Mouse (Mus musculus) C2C12 (cell line): ENCODE measurements at regions not wholly inside any gene's neighbourhood (a gene's known extent, or its start where the extent isn't known, plus 50 kb on each side); places are given as distances from the start of the nearest gene placed in this dataset.

Experiments used
- H3K27me3 ChIP-seq: one replicate; pipeline ENCODE4 v1.6.1; 2011; ENCODE audit not compliant: control insufficient read depth, insufficient read depth, insufficient read length
- H3K36me3 ChIP-seq: one replicate; pipeline ENCODE4 v1.6.1; 2011; ENCODE audit not compliant: control insufficient read depth, insufficient read depth
- H3K4me3 ChIP-seq: one replicate; pipeline ENCODE4 v1.5.1; 2011; ENCODE audit warnings: mild to moderate bottlenecking, control low read depth; ENCODE audit not compliant: poor library complexity, insufficient read depth, severe bottlenecking
- H3K79me2 ChIP-seq: one replicate; pipeline ENCODE4 v1.6.1; 2011; ENCODE audit not compliant: control insufficient read depth, insufficient read depth
- H3K79me3 ChIP-seq: one replicate; pipeline ENCODE4 v1.6.1; 2011; ENCODE audit warnings: low read depth, control low read depth
- H3ac ChIP-seq: one replicate; pipeline ENCODE3; 2011; ENCODE audit warnings: low read depth; ENCODE audit not compliant: control insufficient read depth, insufficient read length
- CEBPB ChIP-seq: IDR thresholded peaks from one replicate; pipeline ENCODE4 v1.6.1; 2011; ENCODE audit warnings: low read depth, mild to moderate bottlenecking, control low read depth, moderate library complexity
- CTCF ChIP-seq: IDR thresholded peaks from one replicate; pipeline ENCODE4 v1.5.1; 2011; ENCODE audit not compliant: control insufficient read depth, insufficient read depth, insufficient read length
- FOSL1 ChIP-seq: IDR thresholded peaks from one replicate; pipeline ENCODE4 v1.8.0; 2011; ENCODE audit warnings: mild to moderate bottlenecking, low read length; ENCODE audit not compliant: poor library complexity, insufficient read depth, severe bottlenecking
- MAX ChIP-seq: IDR thresholded peaks from one replicate; pipeline ENCODE4 v1.6.1; 2011; ENCODE audit warnings: mild to moderate bottlenecking, control low read depth
- MYOD1 ChIP-seq: IDR thresholded peaks from one replicate; pipeline ENCODE4 v1.6.1; 2011; ENCODE audit warnings: low read depth; ENCODE audit not compliant: control insufficient read depth, insufficient read length
- MYOG ChIP-seq: IDR thresholded peaks from one replicate; pipeline ENCODE4 v1.6.1; 2011; ENCODE audit not compliant: control insufficient read depth, insufficient read length; ENCODE audit errors: extremely low read depth
- USF1 ChIP-seq: IDR thresholded peaks from one replicate; pipeline ENCODE4 v1.6.1; 2011; ENCODE audit warnings: low read depth, mild to moderate bottlenecking, control low read depth, moderate library complexity

DNA sequence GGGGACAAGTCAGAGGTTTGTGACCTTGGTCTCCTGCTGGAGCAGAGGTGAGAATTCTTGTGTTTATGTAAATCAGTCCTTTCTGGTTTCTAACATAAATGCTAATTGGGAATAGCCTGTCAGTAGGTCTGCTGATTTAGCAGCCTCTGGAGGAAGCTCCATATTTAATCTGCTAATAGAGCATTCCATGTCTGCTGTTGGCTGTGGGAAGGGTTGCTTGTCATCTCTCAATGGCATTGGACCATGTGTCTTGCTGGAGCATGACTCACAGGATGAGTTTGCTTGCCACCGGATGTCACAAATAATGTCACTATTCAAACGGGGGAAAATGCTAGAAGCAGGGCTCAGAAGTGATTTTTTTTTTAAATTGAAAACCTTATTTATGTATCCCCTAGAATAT lies 82.9 kb upstream of the Slc24a3 start:
- Histone ChIP-seq H3K4me3 (no peak overlapping the region), H3K79me3 (no peaks in the 10 kb centered on the region), H3K27me3 (no peaks in the 10 kb centered on the region), H3ac (no peak overlapping the region), H3K36me3 (no peaks in the 10 kb centered on the region), H3K79me2 (no peaks in the 10 kb centered on the region)
- no peak for TF ChIP-seq CTCF
- TF ChIP-seq MAX, result no peak
- TF ChIP-seq MYOD1, result no peak
- TF ChIP-seq MYOG, result no peak
- no peak for TF ChIP-seq FOSL1
- no peak for TF ChIP-seq USF1
- no peak for TF ChIP-seq CEBPB

DNA sequence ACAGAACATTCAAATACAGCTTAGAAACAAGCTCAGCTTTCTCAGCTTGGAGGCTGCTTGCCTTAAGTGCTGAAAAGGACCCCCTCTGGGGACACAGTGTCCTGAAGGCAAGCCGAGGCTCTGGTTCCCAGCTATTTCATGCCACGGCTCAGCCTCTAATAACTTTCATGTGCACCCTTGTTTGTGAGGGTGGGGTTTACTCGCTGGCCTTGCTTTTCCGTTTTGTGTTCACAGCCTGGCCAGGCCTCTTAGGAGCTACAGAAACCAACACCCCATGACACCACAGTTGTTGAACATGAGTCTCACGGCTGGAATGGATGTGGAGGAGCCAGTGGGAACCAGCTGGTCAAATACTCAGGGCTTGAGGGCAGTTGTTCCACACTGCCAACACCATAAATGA lies 81.4 kb upstream of the Slc24a3 start:
- TF ChIP-seq USF1, result no peak
- no peak for TF ChIP-seq MYOG
- Histone ChIP-seq H3K27me3 (no peaks in the 10 kb centered on the region), H3K36me3 (no peaks in the 10 kb centered on the region), H3ac (no peak overlapping the region), H3K4me3 (no peak overlapping the region), H3K79me3 (no peaks in the 10 kb centered on the region), H3K79me2 (no peaks in the 10 kb centered on the region)

DNA sequence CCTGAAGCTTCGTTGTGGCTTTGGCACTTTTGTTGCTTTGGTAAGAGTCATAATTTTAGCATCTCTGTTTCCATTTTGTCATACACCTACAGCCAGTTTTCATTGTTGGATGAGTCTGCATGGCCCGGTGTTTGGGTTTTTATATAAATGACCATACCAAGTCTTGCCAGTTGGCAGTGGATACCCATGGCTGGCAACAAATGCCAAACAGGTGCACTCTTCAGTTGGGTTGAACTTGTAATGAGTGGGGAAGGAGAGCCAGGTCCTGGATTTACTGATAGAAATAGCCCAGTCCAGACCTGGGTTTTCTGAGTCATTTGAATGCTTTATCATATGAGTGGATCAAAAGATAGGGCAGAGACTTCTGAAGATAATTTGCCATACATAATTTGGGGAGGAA lies 64.3 kb upstream of the Slc24a3 start:
- no peaks in the 10 kb centered on the region for H3K27me3 ChIP-seq
- no peaks in the 10 kb centered on the region for H3K79me3 ChIP-seq
- no peaks in the 10 kb centered on the region for H3K36me3 ChIP-seq
- H3ac ChIP-seq, result no peak overlapping the region
- TF ChIP-seq CEBPB (no peak), MYOD1 (no peak), USF1 (no peak), CTCF (no peak), MYOG (no peak), MAX (no peak), FOSL1 (no peak)
- no peaks in the 10 kb centered on the region for H3K79me2 ChIP-seq
- no peak overlapping the region for H3K4me3 ChIP-seq

DNA sequence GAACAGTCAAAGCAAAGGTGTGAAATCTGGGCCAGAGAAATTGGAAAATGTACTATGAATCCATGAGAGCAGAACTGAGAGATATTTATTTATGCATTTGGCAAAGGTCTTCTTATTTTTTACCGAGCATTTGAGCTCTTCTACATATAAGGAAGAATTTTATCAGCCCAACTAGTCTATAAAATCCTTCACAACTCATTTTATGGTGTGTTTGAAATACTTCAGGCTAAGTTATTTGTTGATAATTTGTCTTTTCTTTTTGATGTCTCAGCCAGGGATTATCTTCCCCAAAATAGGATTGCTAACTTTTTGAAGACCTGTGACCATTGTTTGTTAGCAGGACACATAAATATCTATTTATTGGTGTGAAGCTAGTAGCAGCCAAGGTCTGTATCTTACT lies 55.9 kb upstream of the Slc24a3 start:
- no peak overlapping the region for H3ac ChIP-seq
- H3K79me2 ChIP-seq, result no peaks in the 10 kb centered on the region
- H3K79me3 ChIP-seq, result no peaks in the 10 kb centered on the region
- H3K27me3 ChIP-seq, result no peaks in the 10 kb centered on the region
- H3K36me3 ChIP-seq, result no peaks in the 10 kb centered on the region
- no peak overlapping the region for H3K4me3 ChIP-seq
- TF ChIP-seq MYOG (no peak), FOSL1 (no peak), USF1 (no peak), MYOD1 (no peak)

DNA sequence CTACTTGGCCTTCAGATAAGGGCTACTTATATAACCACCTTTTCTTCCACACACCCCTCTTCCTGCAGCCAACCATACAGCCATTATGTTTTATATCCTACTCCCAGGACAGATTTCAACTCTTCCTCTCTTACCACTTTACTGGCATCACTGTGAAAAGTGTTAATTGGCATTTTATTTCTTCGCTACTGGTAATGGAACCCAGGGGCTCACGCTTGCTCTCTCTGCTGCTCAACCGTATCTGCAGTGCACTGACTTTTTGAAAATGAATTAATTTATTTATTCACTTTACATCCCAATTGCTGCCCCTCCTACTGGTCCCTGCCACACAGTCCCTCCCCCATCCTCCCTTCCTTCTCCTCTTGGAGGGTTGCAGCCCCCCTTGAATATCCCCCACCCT lies 52.5 kb upstream of the Slc24a3 start:
- no peak overlapping the region for H3K4me3 ChIP-seq
- H3K79me3 ChIP-seq, result no peaks in the 10 kb centered on the region
- H3K36me3 ChIP-seq, result no peaks in the 10 kb centered on the region
- TF ChIP-seq MYOG (no peak), MYOD1 (no peak), CTCF (no peak), USF1 (no peak), CEBPB (no peak), FOSL1 (no peak), MAX (no peak)
- no peaks in the 10 kb centered on the region for H3K27me3 ChIP-seq
- no peak overlapping the region for H3ac ChIP-seq
- H3K79me2 ChIP-seq, result no peaks in the 10 kb centered on the region
